Mouse (Mus musculus): ENCODE results near the gene Pofut2.

DNA sequence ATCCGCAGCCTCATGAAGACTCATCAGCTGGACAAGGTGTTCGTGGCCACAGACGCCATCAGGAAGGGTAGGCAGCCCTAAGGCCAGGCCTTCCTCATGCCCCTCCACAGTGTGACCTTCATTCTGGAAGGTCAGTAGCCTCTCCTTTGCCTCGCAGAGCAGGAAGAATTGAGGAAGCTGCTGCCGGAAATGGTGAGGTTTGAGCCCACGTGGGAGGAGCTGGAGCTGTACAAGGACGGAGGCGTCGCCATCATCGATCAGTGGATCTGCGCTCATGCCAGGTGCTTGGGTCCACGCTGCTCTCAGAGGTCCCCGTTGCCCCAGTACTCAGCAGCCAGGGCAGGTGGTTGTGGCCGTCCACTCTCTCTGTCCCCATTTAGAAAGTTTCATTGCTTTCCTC, 8.0 kb downstream of the Pofut2 start:
- TF ChIP-seq POLR2A (IDR thresholded peaks at IDR 0.05; ENCODE audit: borderline replicate concordance, insufficient read depth, low read length): no peak
- no peak for TF ChIP-seq CTCF (IDR thresholded peaks at IDR 0.05; ENCODE audit: borderline replicate concordance, insufficient read depth, low read depth, low read length)

Measured in cerebellum, adult 2 months (tissue).